Mouse (Mus musculus): ENCODE data around the gene Tenm2.

- no peak for TF ChIP-seq CTCF (IDR thresholded peaks at IDR 0.05; ENCODE audit: extremely low read depth, insufficient read length, insufficient replicate concordance, low read depth, low read length)
- TF ChIP-seq POLR2A (IDR thresholded peaks at IDR 0.05; ENCODE audit: low read depth, low read length), result no peak
Measured at GRCm38 (mm10) chr11:37186132-37186531, 49.6 kb downstream of the Tenm2 start.

All from small intestine, adult 2 months (tissue).